Mouse (Mus musculus): ENCODE results near the gene Ppm1k. TPM values are rescaled to one million over a fixed set of nuclear protein-coding genes. Genes with fewer than 3 reads are reported as not detected.

Ppm1k gene
- total and polyA plus RNA-seq, 3 experiments: 1.3 to 1.5 TPM; not detected in 1

DNA sequence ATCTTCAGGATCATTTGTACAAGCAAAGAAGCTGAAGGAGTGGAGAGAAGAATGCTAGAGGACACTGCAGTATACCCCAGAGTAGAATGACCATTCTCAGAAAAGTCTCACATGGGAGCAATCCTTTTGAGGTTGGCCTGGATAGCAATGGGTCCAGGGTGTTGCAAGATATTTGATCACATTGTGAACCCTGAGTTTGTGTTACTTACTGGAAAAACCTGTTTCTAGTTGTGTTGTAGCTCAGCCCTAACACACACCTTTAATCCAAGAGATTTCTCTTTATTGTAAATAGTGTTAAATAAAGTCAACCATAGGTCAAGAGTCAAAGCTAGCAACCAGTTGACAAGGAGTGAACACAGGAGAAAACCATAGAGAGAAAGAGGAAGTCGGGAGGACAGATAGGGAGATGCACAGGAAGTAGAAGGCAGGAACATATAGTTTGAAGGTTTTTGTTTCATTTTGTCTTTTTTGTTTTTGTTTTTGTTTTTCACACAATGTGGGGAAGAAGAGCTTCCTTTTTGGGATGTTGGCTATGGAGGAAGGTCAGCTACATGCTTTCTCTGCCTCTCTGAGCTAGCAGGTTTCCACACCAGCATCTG is 6.6 kb upstream of the Ppm1k start:
- Histone ChIP-seq H3K9ac (ENCODE audit: control insufficient read depth, low read depth, low read length, poor library complexity, severe bottlenecking) (no peak overlapping the region), H3K36me3 (ENCODE audit: control insufficient read depth in 1 of 2, insufficient read depth in 2 of 2, low read length in 2 of 2) (peaks cover 0 to 9% of the 10 kb centered on the region in 2 experiments; a peak in 2 of 4 replicates), H3K79me2 (ENCODE audit: control insufficient read depth, insufficient read depth, low read length, poor library complexity) (no peaks in the 10 kb centered on the region), H3K27me3 (ENCODE audit: control insufficient read depth in 1 of 2, insufficient read depth in 2 of 2, low read length in 2 of 2) (no peaks in the 10 kb centered on the region), H3K4me3 (ENCODE audit: control insufficient read depth in 1 of 2, insufficient read depth in 1 of 2, low read depth in 2 of 2, low read length in 2 of 2) (peak overlapping the region; percentile 15 to 37), H3K9me3 (replicated peaks; ENCODE audit: insufficient read depth, low read length) (no peaks in the 10 kb centered on the region), H3K27ac (ENCODE audit: control insufficient read depth, low read depth, low read length) (no peak overlapping the region), H3K4me1 (ENCODE audit: control insufficient read depth in 1 of 2, insufficient read depth in 2 of 2, low read length in 2 of 2) (peaks cover 0 to 8% of the 10 kb centered on the region in 2 experiments; a peak in 2 of 4 replicates)
- DNase-seq (ENCODE audit: low read depth, low spot score): peak; percentile 73
- TF ChIP-seq EP300 (IDR thresholded peaks at IDR 0.05; ENCODE audit: low read depth in 1 of 2, low read length in 2 of 2) (0 out of 4 replicates have a peak, but pooled peaks of 1 of the 2 experiments have one; percentile 3), KAT2A (conservative IDR thresholded peaks at IDR 0.05; ENCODE audit: low read depth, low read length) (no peak), MXI1 (IDR thresholded peaks at IDR 0.05; ENCODE audit: low read depth, low read length) (peak; percentile 36; the same call in 1 of the 2 replicates), MAX (IDR thresholded peaks at IDR 0.05; ENCODE audit: low read length) (no peak), TCF12 (IDR thresholded peaks at IDR 0.05; ENCODE audit: low read depth, low read length) (no peak), BHLHE40 (IDR thresholded peaks at IDR 0.05; ENCODE audit: borderline replicate concordance, low read depth, low read length) (no peak), NELFE (IDR thresholded peaks at IDR 0.05; ENCODE audit: low read depth, low read length) (no peak), MYC (IDR thresholded peaks at IDR 0.05; ENCODE audit: low read depth, low read length) (no peak), GATA1 (IDR thresholded peaks at IDR 0.05; ENCODE audit: low read depth, low read length) (0 out of 2 replicates have a peak, but pooled peaks have one; percentile 22), HCFC1 (IDR thresholded peaks at IDR 0.05; ENCODE audit: low read depth, low read length) (peak; percentile 82), ETS1 (IDR thresholded peaks at IDR 0.05; ENCODE audit: low read depth, low read length) (peak; percentile 65; the same call in 1 of the 2 replicates), SIN3A (IDR thresholded peaks at IDR 0.05; ENCODE audit: low read length) (peak; percentile 66), GABPA (IDR thresholded peaks at IDR 0.05; ENCODE audit: low read depth, low read length) (no peak), USF2 (IDR thresholded peaks at IDR 0.05; ENCODE audit: borderline replicate concordance in 1 of 2, insufficient read depth in 1 of 2, low read depth in 1 of 2, low read length in 2 of 2) (no peak), POLR2AphosphoS2 (IDR thresholded peaks at IDR 0.05; ENCODE audit: low read length) (no peak), USF1 (IDR thresholded peaks at IDR 0.05; ENCODE audit: low read depth, low read length) (no peak), MYB (IDR thresholded peaks at IDR 0.05; ENCODE audit: low read depth, low read length) (no peak), E2F4 (IDR thresholded peaks at IDR 0.05; ENCODE audit: borderline replicate concordance, low read depth, low read length) (no peak), MEF2A (IDR thresholded peaks at IDR 0.05; ENCODE audit: extremely low read depth, insufficient replicate concordance, low read depth, low read length, poor library complexity, severe bottlenecking) (no peak), ELF1 (IDR thresholded peaks at IDR 0.05; ENCODE audit: low read depth, low read length) (0 out of 2 replicates have a peak, but pooled peaks have one; percentile 29), RCOR1 (IDR thresholded peaks at IDR 0.05; ENCODE audit: low read depth, low read length) (no peak)
